Mouse (Mus musculus) cerebellum, adult 11 months (tissue): ENCODE results near the gene 4930430F08Rik.
"Not testable (repeated sequence)": the region's sequence is repeated elsewhere in the genome, so short reads cannot be mapped to it uniquely, and the experiment has no call there.

Experiments used
- DNase-seq: peaks from one replicate; pipeline ENCODE4 v3.0.0; 2022

Gene 4930430F08Rik

DNA sequence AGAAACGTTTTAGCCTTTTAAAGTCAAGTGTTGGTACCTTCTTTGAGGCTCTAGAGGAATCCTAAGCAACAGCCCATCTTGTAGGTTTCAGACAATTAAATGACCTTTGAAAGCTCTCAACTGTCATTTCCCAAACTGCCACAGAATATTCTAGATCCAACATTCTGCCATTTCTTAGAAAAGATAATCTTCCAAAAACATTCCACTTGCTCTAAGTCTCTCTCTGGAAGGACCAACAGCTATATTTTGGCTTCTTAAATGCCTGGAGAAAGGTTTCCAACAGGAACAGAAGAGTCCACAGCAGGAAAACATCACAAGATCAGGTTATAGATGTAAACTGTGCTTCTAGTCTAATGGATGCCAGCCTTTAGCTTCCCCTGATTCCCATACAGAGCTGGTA, at the start of gene 4930430F08Rik, which contains the start of gene 1700017N19Rik:
4930430F08Rik (minus strand) TSS at position 101 of the 400 bp plus-strand sequence.
1700017N19Rik (plus strand) TSS at position 162 of the 400 bp plus-strand sequence.
- no peak for DNase-seq

DNA sequence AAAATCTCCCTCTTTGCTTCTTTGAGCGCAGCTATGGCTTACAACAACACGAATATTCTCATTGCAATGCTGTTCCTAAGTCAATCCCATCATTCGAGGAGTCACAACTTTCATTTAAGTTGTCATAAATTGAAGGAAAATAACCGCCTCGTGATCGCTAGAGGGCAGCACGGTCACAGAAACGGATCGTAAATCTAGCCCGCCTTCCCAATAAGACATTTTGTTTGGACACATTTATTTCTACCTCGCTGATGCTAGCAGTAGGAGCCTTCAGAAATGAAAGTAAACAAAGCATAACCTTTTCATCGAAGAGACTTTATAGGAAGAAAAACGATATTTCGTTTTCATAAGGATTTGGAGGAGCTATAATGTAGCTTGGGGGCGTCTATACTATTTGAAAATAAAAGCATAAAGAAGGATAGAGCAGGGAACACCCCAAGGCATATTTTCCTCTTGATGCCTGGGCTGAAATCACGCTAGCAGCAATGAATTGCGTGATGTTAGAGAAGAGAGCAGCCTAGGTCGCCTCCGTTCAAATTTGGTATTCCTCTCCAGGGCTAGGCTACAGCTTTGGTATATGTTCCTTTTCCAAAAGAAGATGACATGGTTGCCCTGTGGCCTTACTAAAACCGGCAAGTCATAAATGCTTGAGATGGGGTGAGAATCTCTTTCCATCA, 39.7 kb upstream of the 4930430F08Rik start:
- DNase-seq = peak; percentile 40

DNA sequence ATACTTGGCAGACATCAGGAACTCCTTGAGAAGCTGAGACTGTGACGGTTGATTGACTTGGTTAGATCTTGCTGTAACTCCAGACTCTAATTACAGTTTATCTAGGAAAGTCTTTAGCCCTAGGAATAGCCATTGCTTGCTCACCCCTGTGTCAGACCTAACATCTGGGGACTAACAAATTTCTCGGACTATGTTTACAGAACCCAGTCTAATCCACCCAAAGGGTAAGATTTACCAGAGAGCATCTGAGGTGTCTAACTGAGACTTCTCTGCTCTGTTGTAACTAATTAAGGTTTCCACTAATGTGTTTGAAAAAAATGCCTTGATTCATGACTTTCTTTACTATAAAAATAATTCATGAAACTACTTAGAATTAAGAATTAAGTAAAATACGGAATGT, 32.3 kb upstream of the 4930430F08Rik start:
- no peak for DNase-seq

DNA sequence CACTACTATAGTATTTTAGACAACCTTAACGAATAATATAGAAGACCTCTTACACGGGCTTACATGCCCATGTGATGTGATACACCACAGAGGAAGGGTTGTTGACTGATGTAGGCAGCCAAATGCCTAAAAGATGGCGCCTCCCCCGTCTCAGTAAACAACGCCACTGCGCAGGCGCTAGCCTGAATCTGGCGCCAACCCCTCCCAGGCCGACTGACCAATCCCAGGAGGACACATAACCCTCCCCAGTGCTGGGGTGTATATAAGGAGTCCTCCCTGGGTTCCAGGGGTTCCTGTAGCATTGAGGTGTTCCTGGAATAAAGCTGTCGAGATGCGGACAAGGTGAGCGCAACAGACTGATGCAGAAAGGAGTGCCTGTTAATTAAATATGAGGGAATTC, 29.8 kb upstream of the 4930430F08Rik start:
- no peak for DNase-seq

DNA sequence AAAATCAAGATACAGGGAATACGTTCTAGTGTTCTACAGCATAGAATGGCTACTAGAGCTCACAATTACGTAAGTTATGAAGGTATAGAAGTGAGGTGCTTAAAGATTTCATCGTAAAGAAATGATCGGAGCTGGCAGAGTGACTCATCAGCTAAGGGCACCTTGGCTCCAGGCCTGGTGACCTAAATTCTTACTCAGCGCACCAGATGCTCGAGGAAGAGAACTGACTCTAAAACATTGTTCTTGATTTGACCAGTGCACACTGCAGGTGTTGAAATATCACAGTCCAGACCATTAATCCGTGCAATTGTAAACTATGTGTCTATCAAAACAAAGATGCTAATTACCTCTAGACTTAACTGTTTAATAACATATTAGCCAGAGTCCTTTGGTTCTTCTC, 29.3 kb upstream of the 4930430F08Rik start:
- DNase-seq = peak; percentile 16

DNA sequence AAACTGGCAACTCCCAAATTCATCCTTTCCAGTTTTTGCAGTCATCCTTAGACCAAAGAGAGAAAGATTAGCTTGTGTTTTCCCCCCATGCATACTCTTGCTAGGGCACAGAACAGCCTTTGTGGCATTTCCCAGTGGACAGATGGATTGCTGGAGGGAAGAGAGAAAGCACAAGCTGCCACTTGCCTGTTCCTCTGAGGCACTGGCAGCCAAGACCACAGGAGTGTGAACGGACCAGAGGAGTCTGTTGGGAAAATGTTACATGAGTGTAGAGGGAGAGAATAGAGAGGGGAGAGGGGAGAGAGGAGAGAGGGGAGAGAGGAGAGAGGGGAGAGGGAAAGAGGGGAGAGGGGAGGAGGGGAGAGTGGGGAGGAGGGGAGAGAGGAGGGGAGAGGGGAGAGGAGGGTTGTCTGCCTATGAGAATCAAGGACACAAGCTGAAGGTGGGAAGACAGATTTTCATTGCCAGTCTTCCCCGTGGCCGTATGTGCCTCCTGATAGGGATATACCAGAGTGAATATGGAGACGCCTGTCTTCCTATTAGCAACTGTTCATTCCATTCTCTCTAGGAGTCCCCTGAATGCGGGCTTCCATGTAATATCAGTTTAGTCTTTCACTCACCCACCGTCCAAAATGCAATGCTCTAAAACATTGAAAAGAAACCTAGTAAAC, 27.1 kb upstream of the 4930430F08Rik start:
- peak; percentile 35 for DNase-seq

DNA sequence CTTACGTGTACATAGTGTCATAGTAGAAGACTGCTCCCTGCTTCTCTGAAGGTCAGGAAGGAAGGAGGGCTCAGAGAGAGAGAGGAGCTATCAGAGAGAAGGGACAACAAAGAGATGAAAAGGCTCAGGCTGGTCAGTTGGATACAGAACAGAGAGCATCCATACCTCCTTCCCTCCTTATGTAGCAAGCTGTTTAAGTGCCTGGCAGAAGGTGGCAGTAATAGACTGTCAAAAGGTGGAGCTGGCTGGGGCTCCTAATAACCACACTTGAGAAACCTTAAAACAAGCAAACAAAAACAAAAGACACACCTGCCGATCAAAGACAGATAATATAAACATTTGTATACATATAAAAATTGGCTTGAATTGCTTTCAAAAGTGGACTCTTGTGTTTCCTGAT, 14.0 kb upstream of the 4930430F08Rik start:
- no peak for DNase-seq

DNA sequence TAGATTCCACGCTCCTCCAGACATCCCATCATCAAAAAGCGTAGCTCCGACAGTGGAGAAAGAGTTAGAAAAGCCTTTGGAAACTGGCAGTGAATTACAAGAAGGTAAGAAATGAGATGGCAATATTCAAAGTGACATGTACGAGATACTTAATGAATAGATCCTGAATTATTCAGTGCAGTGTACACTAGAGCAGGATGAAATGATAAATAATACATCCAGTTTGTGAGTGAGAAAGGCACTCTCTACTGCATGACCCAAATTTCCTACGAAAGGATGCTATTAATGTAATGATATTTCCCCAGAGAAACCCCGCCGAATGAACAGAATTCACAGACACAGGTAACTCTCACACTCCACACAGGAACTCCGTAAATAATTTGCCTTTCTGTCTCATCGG, 13.3 kb upstream of the 4930430F08Rik start:
- DNase-seq = no peak

DNA sequence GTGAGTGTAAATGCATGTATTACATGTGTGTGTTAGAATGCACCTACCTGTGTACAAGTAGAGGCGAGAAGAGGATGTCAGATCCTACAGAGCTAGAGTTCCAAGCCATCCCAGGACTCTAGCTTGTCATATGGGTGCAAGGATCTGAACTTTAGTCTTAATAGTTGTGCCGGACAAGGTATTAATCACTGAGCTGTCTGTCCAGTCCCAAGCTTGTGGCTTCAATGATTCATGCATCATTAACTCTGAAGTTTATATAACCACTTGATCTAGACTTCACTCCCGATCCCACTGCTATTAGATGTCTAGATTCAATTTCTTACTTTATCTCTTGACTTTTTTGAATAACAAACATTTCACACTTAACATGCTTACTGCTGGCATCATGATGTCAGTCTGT, 8.1 kb upstream of the 4930430F08Rik start:
- DNase-seq = no peak

GRCm38 (mm10) chr10:100588932-100589388, 1.3 kb downstream of the 4930430F08Rik start:
- peak; percentile 87 for DNase-seq

DNA sequence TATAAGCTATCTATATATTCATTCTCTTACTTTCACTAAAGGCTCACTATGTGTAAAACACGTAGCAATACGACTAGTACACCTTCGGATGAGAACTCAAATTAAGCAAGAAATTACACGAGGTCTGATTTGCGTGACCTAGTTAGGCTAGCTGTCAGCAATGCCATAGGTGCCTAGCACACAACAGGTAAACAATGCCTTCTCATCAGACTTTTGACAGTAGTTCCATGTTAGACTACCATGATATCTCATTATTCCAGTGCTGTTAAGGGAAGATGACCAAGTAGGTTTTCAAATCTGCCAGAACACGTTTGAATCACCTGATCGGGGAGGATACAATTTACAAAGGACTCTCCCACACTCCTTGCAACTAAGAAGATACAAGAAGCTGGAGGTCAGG, 1.7 kb downstream of the 4930430F08Rik start:
- no peak for DNase-seq

DNA sequence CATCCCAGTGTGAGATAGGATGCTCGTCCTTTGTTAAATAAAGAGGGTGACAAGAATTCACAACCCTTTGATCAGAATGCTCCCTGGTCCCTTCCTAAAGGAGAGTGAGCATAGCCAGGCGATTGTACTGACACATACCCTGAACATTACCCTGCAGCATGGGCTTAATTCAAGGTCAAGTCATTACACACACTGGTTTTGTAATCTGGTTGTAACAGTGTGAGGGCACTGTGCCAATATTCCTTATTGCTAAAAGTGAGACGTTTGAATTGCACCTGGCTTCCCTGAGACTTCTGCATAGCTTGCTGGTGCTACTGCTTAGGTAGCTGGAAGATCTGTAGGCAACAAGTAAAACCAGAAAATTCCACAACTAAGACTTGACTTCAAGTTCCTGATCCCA, 6.0 kb downstream of the 4930430F08Rik start:
- DNase-seq = no peak

DNA sequence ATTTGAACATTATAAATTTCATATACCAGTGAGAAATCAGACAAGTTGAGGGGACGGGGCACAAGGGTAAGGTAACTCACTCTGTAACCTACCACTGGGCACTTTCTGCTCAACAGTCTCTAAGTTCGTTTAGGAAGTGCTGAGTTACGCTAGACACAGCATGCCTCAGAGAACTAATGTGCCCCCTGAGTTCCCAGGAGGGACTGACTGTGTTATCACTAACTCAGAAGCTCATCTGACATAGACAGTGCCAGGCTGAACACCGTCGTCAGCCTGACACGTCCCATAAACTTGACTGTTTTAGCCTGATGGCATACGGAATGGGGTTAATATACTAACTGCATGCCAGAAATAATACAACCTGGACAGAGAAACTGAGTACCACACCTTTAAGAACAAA, 14.9 kb downstream of the 4930430F08Rik start:
- no peak for DNase-seq

- DNase-seq = no peak
Measured at GRCm38 (mm10) chr10:100574505-100575149, 15.6 kb downstream of the 4930430F08Rik start.

DNA sequence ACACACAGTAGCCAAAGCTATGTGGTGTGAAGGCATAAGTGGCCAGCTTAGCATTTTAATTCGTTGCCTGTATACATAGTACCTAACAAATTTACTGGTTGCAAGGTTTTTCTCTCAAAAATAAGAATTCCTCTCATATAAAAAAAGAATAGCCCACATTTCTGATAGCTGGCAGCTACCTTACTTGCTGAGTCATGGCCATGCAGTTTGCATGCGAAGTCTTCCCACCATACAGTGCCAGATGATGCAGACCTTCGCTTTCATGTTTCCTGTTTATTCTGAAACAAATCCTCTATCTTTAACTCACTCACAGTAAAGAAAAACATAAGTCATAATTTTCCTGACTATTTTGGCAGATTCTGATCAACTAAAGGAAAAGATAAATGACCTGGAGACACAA, 18.5 kb downstream of the 4930430F08Rik start:
- no peak for DNase-seq

GRCm38 (mm10) chr10:100564112-100564511, 26.1 kb downstream of the 4930430F08Rik start:
- no peak for DNase-seq

GRCm38 (mm10) chr10:100560194-100560883, 29.9 kb downstream of the 4930430F08Rik start:
- not testable (repeated sequence) for DNase-seq

- DNase-seq = no peak
Measured at GRCm38 (mm10) chr10:100556566-100557175, 33.6 kb downstream of the 4930430F08Rik start.

- no peak for DNase-seq
Measured at GRCm38 (mm10) chr10:100524499-100525390, 65.5 kb downstream of the 4930430F08Rik start.

GRCm38 (mm10) chr10:100522330-100522729, 67.9 kb downstream of the 4930430F08Rik start:
- no peak for DNase-seq
